Mouse (Mus musculus) E14TG2a.4 (cell line): ENCODE results near the gene Pitpna.
A peak's percentile ranks its signal among the peaks of the same experiment; 100 is the strongest.

Experiments used
- H3K27me3 ChIP-seq: 2 replicates; pipeline ENCODE4 v1.6.1; 2014; ENCODE audit warnings: low read length, control low read depth; ENCODE audit not compliant: insufficient read depth
- H3K36me3 ChIP-seq: 2 replicates; pipeline ENCODE4 v1.6.1; 2014; ENCODE audit warnings: low read length, control low read depth; ENCODE audit not compliant: insufficient read depth
- H3K4me1 ChIP-seq: replicated peaks from 2 replicates; pipeline ENCODE4 v1.6.1; 2014; ENCODE audit warnings: low read depth, low read length, control low read depth
- H3K4me3 ChIP-seq: replicated peaks from 2 replicates; pipeline ENCODE4 v1.5.1; 2014; ENCODE audit warnings: mild to moderate bottlenecking, low read length
- H3K9me3 ChIP-seq: 2 replicates; pipeline ENCODE4 v1.6.1; 2014; ENCODE audit warnings: low read length, control low read depth
- CTCF ChIP-seq: conservative IDR thresholded peaks from 2 replicates; pipeline ENCODE4 v1.5.1; 2014; ENCODE audit warnings: low read length
- NANOG ChIP-seq: IDR thresholded peaks from 2 replicates; pipeline ENCODE4 v1.6.1; 2014; ENCODE audit warnings: borderline replicate concordance, low read length, mixed read lengths
- POU5F1 ChIP-seq: IDR thresholded peaks from 2 replicates; pipeline ENCODE4 v1.6.1; 2014; ENCODE audit warnings: low read length, borderline replicate concordance

Gene Pitpna

DNA sequence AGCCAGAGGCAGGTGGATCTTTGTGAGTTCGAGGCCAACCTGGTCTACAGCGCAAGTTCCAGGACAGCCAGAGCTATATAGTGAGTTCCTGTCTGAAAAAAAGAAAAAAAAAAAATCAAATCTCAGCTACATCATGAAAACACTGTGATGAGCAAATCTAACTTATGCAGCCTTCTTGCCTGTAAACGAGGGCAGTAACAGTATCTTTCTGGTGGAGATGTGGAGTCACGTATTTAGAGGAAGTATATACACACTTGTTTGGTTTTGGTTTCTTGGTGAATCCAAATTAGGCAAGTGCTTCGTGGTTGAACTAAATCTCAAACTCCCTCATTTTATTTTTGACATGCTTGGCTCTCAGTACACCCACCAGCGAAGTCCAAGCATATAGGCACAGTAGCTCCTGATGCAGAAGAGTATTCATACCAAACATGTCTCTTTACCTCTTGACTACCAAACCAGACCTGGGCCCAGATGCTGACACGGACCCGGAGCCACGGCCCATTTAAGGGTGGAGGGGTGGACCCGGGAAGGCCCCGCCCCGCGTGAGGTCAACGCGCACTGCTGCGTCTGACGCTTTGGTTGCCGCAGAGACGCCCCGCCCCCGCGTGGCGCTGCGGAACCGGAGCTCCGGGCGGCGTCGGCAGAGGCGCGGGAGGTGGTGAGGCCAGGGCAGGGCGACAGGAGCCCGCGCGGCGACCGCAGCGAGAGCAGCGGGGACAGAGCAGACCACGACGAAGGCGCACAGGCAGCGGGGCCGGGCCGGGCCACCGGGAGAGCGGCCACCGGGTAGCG is at the start of gene Pitpna:
Pitpna (plus strand) TSS at position 605 of the 792 bp plus-strand sequence.
- H3K9me3 ChIP-seq: no peaks in the 10 kb centered on the region
- peak within 1 kb of the TSS; percentile 94 for H3K4me3 ChIP-seq
- H3K27me3 ChIP-seq: no peaks in the 10 kb centered on the region
- peaks cover 20% of the 10 kb centered on the region for H3K36me3 ChIP-seq
- peaks cover 32% of the 10 kb centered on the region for H3K4me1 ChIP-seq
- TF ChIP-seq NANOG (no peak), CTCF (no peak), POU5F1 (no peak)

DNA sequence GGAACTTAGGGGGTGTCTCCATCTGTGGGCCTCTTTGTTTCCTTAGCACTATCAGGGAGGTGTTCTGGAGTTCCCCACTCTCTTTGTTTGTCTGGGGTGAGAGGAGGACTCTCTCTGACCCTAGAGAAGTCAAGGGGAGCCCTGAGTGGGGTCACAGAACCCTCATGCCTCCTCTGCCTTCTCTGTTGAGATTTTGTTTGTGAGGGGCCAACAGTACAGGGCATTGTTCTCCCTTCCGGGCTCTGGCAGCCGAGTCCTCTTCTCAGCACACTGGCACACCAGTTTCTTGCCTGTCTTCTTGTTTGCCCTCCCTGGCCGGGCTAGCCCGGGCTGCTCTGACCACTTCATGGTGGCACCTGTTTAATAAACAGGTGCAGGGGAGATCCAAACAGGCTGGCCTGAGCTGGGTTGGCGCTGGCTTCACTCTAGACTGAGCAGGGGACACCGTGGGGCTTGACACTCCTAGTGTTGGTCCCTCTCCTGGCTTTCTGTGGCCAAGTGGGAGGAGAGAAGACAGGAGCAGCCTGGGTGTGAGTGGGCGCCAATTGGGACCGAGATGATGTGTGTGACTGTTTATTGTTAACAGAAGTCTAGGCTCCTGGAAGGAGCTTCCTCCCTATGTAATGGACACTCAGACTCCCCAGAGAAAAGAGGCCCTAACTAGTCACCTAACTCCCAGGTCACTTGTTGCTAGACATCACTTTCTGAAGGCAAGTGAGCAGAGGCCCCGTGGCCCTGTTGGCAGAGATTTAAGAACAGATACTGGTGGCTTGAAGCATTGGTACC is 49.5 kb upstream of the Pitpna start:
- TF ChIP-seq CTCF: no peak
- no peak for TF ChIP-seq NANOG
- no peak for TF ChIP-seq POU5F1
- Histone ChIP-seq H3K4me1 (peaks cover 53% of the 10 kb centered on the region), H3K9me3 (peaks cover 9% of the 10 kb centered on the region), H3K36me3 (peaks cover 21% of the 10 kb centered on the region), H3K27me3 (0 out of 2 replicates have a peak, but pooled peaks cover 2% of the 10 kb centered on the region), H3K4me3 (no peak overlapping the region)

DNA sequence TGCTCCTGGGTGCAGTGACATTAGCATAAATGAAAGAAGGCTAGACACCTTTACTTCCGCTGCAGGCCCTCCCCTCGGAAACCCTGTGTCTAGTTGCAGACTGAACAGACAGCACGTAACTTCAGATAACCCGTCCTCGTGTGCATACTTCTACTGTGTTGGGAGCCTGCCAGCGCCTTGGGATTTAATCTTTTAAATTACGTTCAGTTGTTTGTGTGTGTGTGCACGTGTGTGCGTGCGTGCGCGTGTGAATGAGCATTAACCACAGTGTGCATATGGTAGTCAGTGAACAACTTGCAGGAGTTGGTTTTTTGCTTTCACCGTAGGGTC is 49.0 kb upstream of the Pitpna start:
- peaks cover 9% of the 10 kb centered on the region for H3K9me3 ChIP-seq
- 0 out of 2 replicates have a peak, but pooled peaks cover 2% of the 10 kb centered on the region for H3K27me3 ChIP-seq
- no peak overlapping the region for H3K4me3 ChIP-seq
- TF ChIP-seq NANOG (no peak), CTCF (no peak), POU5F1 (no peak)
- peaks cover 23% of the 10 kb centered on the region for H3K36me3 ChIP-seq
- H3K4me1 ChIP-seq: peaks cover 51% of the 10 kb centered on the region

DNA sequence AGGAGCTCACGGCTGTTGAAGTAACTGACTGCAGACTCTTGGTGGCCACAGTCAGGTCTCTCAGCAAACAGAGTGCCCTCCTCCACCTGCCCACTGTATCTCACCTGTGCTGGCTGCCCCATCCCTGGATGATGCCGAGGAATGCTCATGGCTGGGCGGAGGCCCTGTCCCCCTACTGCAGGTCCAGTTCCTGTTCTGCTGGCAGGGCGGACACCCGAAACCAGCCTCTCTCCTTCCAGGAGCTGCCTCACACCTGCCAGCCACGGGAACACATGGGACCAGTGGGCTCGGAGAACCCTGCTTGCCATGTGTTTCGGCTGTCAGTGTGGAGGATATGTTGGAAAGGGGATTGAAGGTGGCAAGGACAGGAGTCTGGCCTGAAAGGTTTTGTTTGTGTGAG is 47.7 kb upstream of the Pitpna start:
- TF ChIP-seq CTCF (no peak), NANOG (no peak), POU5F1 (no peak)
- peaks cover 31% of the 10 kb centered on the region for H3K36me3 ChIP-seq
- peaks cover 9% of the 10 kb centered on the region for H3K9me3 ChIP-seq
- H3K4me1 ChIP-seq: peaks cover 40% of the 10 kb centered on the region
- H3K4me3 ChIP-seq: peak overlapping the region; percentile 48; the same call in 1 of the 2 replicates
- no peaks in the 10 kb centered on the region for H3K27me3 ChIP-seq

DNA sequence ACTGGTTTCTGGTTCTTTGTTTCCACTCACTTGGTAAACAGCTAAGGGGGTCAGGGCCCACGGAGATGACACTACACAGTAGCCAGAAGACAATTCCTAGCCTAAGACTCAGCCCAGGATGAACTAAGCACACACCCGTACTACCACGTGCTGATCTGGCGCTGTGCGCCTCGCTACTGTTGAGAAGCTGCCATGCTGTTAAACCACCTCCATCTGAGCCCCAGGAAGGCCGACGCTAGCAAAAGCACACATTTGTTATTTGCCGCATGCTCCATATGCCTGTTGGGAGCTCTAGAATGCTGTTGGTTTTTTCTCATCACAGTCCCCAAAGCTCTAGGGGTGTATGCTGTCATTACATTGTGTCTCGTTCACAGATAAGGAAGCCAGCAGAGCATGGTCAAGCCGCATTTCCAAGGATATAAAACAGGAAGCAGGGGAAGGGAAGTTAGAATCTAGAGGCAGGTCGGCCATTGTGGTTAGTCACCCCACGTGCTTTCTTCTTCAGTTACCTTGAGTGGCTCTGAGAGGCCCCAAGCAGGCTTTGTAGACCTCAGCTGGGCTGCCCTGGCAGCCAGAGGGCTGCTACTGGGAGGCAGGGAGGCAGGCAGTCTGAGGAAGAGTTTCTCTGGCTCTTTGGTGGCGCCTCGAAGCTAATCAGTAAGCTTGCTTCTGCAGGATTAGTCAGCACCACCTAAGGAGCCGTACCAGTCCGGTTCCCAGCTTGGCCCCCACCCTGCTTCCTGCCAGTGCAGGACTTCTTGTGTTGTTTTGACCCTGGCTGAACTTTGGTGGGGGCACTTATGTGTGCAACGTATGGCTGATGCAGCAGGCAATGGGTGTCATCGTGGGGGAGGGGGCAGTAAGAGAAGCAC is 47.0 kb upstream of the Pitpna start:
- H3K4me1 ChIP-seq: peaks cover 33% of the 10 kb centered on the region
- H3K9me3 ChIP-seq: peaks cover 9% of the 10 kb centered on the region
- no peaks in the 10 kb centered on the region for H3K27me3 ChIP-seq
- no peak for TF ChIP-seq NANOG
- no peak for TF ChIP-seq POU5F1
- no peak for TF ChIP-seq CTCF
- H3K36me3 ChIP-seq: peaks cover 38% of the 10 kb centered on the region
- no peak overlapping the region for H3K4me3 ChIP-seq

DNA sequence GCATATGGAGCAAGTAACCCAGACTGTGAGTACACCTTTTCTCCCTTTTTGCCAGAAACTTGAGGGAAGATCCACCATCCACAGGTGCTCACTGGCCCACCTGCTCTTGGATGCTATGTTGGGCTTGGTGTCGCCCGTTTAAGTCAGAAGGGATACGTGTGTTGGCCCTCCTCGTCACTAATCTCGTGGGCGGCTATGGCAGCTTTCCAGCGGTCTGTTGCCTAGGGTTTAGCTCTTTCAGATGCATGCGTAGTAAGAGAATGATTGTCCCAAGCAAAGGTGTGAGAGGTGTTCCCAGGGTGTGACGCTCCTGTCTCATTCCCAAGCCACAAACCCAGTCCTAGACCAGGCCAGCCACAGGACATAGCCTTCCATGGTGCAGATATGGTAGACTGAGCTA is 43.2 kb upstream of the Pitpna start:
- Histone ChIP-seq H3K4me3 (no peak overlapping the region), H3K4me1 (peaks cover 14% of the 10 kb centered on the region)
- TF ChIP-seq POU5F1 (no peak), CTCF (no peak), NANOG (no peak)

DNA sequence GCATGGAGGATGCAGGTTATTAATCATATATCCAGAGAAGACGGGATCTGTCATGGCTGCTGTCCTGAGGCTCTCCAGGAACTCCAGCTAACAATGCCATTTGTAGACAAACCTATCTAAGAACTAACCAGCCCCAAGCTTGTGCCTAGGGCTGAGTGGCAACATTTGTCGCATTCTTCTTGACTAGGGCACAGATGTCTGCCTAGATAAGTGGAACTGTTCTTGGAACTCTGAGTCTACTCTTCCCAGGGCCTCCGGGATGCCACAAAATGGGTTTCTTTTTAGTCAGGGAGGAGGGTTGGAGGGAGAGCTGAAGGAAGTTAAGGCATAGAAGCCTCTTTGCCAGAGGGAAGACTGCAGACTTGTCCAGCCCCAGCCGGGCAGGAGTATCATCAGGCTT is 41.8 kb upstream of the Pitpna start:
- Histone ChIP-seq H3K27me3 (no peaks in the 10 kb centered on the region), H3K36me3 (peaks cover 36% of the 10 kb centered on the region), H3K9me3 (peaks cover 7% of the 10 kb centered on the region), H3K4me1 (peaks cover 4% of the 10 kb centered on the region), H3K4me3 (no peak overlapping the region)
- no peak for TF ChIP-seq CTCF
- no peak for TF ChIP-seq NANOG
- TF ChIP-seq POU5F1: no peak

More for the DNA sequence above, 43.2 kb upstream of the Pitpna start:
- H3K9me3 ChIP-seq: peaks cover 9% of the 10 kb centered on the region
- H3K36me3 ChIP-seq: peaks cover 35% of the 10 kb centered on the region
- H3K27me3 ChIP-seq: no peaks in the 10 kb centered on the region

DNA sequence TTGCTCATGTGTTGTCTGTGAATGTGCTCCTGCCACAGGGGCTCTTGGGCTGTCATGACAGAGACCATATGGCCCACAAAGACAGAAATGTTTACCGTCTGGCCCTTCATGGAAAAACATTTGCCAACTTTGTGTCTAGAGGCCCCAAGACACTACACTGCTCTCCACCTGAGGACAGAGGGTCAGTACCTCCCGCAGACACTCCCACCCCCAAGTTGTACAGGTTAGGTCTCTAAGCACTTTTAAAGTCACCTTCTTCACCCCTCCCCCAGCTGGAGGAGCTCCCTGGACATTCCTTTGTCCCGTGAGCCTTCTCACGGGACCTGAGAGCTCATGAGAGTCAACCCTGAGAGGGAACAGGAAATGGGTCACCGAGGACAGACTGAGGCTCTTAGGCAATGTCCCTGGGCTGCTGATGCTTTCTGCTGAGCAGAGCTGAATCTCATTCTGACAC is 38.2 kb upstream of the Pitpna start:
- TF ChIP-seq POU5F1 (no peak), NANOG (no peak), CTCF (no peak)
- Histone ChIP-seq H3K27me3 (no peaks in the 10 kb centered on the region), H3K36me3 (peaks cover 33% of the 10 kb centered on the region), H3K4me1 (peaks cover 26% of the 10 kb centered on the region), H3K9me3 (no peaks in the 10 kb centered on the region), H3K4me3 (no peak overlapping the region)
